Mouse (Mus musculus) embryonic facial prominence, embryonic 14.5 days (tissue): ENCODE results near the gene Irak3. TPM values are rescaled to one million over a fixed set of nuclear protein-coding genes. Genes with fewer than 3 reads are reported as not detected.
"Not testable (repeated sequence)": the region's sequence is repeated elsewhere in the genome, so short reads cannot be mapped to it uniquely, and the experiment has no call there.

Experiments
- ATAC-seq: fragments of 200-750 bp; cut with Nextera tagmentation; 2 replicates; pipeline ENCODE4 v1.8.0; 2017; ENCODE audit warnings: low read depth, moderate number of reproducible peaks, moderate TSS enrichment
- DNase-seq: peaks from one replicate; pipeline ENCODE4 v3.0.0-alpha.2; 2015; ENCODE audit warnings: low spot score
- H3K27ac ChIP-seq: fragments of 300-500 bp; sonication (generic); replicated peaks from 2 replicates; pipeline ENCODE4 v1.5.1; 2014; ENCODE audit warnings: low read depth, mild to moderate bottlenecking, low read length, moderate library complexity
- H3K27me3 ChIP-seq: fragments of 300-500 bp; sonication (generic); replicated peaks from 2 replicates; pipeline ENCODE4 v1.6.1; 2014; ENCODE audit warnings: low read length; ENCODE audit not compliant: control insufficient read depth, insufficient read depth
- H3K36me3 ChIP-seq: fragments of 300-500 bp; sonication (generic); 2 replicates; pipeline ENCODE4 v1.6.1; 2014; ENCODE audit warnings: low read length, mixed read lengths; ENCODE audit not compliant: control insufficient read depth, insufficient read depth
- H3K4me1 ChIP-seq: fragments of 300-500 bp; sonication (generic); 2 replicates; pipeline ENCODE4 v1.6.1; 2014; ENCODE audit warnings: antibody characterized with exemption, low read length; ENCODE audit not compliant: control insufficient read depth, insufficient read depth
- H3K4me2 ChIP-seq: fragments of 300-500 bp; sonication (generic); 2 replicates; pipeline ENCODE4 v1.6.1; 2014; ENCODE audit warnings: low read depth, mild to moderate bottlenecking, low read length, moderate library complexity, mixed read lengths
- H3K4me3 ChIP-seq: fragments of 300-500 bp; sonication (generic); 2 replicates; pipeline ENCODE4 v1.5.1; 2014; ENCODE audit warnings: low read depth, mild to moderate bottlenecking, low read length
- H3K9ac ChIP-seq: fragments of 300-500 bp; sonication (generic); 2 replicates; pipeline ENCODE4 v1.6.1; 2014; ENCODE audit warnings: low read depth, mild to moderate bottlenecking, low read length, moderate library complexity, mixed read lengths
- H3K9me3 ChIP-seq: fragments of 300-500 bp; sonication (generic); 2 replicates; pipeline ENCODE4 v1.6.1; 2016; ENCODE audit warnings: low read length; ENCODE audit not compliant: control insufficient read depth
- WGBS: fragments of 180-500 bp; shearing (Covaris S2); extraction: QIAGEN DNeasy Blood & Tissue Kit; methylation state at CpG from one replicate; pipeline ENCODE4 v1.1.7; 2014; 5-methylcytosine and 5-hydroxymethylcytosine counted together
- polyA plus RNA-seq: library from polyadenylated mRNA; unstranded; fragments of >200 nt; fragmentation: Nextera tagmentation; extraction: Ambion mirVana; gene quantifications from 2 replicates; pipeline ENCODE4 v1.2.1, GENCODE M21; 2014

Irak3 gene
- polyA plus RNA-seq, 1 experiment from 2014 or later = 4.2 TPM

DNA sequence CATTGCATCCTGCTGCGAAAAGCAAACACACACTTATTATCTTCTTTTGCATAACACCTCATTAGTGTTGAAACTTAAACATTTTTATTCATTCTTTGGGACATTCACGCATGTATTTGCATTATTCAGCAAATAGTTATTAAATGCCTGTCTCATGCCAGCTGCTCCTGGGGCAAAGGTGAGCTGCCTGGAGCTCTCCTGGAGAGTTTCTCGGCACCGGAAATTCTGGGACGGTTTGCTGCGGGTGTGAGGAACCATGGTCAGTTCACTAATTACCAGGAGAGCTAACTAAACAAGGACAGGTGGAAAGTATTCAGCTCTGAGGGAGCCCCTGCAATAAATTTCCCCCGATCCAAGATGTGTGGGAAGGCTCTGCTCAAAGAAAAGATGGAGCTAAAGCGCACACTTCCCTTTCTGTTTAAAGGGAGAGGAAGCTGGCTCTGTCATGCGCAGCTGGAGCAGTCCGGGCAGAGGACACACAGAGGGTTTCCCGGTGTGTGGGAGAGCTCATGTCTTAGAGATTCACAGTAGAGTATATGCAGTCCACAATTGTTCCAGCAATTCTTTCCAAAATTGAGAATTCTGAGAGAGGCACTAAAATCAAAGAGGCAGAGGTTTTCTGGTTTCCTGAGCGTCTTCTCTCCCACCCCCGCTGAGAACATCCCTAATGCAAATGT, 73.2 kb downstream of the Irak3 start:
- no peaks in the 10 kb centered on the region for H3K36me3 ChIP-seq
- H3K4me3 ChIP-seq = no peak overlapping the region
- H3K4me1 ChIP-seq = no peaks in the 10 kb centered on the region
- no peaks in the 10 kb centered on the region; the same call in 1 of the 2 replicates for H3K27me3 ChIP-seq
- no peak for DNase-seq
- WGBS = 39% methylated on average over 13 of the region's 13 CpGs
- H3K9ac ChIP-seq = no peak overlapping the region
- H3K27ac ChIP-seq = no peak overlapping the region
- ATAC-seq = no peak
- peak overlapping the region; percentile 18; the same call in 1 of the 2 replicates for H3K4me2 ChIP-seq
- no peaks in the 10 kb centered on the region for H3K9me3 ChIP-seq

DNA sequence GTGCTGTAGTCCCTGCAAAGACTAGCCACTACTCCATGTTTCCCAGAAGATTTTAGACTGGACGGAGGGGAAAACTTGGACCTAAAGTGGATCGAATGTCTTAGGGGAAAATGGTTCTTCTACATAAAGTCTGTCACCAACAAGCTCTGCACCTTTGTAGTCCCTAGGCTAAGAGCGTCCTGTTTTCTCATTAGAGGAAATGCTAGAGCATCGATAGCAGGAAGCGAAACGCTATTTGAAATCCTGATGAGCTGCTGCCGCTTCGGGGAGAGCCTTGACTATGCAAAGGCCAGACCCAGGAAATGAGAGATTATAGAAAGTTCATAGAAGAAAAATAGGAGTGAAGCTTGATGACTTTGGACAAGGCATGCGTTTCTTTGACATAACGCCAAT, 76.5 kb downstream of the Irak3 start:
- no peak for DNase-seq
- Histone ChIP-seq H3K9ac (peak overlapping the region; percentile 16; the same call in 1 of the 2 replicates), H3K9me3 (no peaks in the 10 kb centered on the region), H3K27me3 (no peaks in the 10 kb centered on the region; the same call in 1 of the 2 replicates), H3K4me2 (no peak overlapping the region), H3K27ac (no peak overlapping the region), H3K36me3 (no peaks in the 10 kb centered on the region), H3K4me3 (no peak overlapping the region), H3K4me1 (no peaks in the 10 kb centered on the region)
- whole genome bisulfite sequencing = 75% methylated on average over 10 of the region's 10 CpGs
- no peak for ATAC-seq

DNA sequence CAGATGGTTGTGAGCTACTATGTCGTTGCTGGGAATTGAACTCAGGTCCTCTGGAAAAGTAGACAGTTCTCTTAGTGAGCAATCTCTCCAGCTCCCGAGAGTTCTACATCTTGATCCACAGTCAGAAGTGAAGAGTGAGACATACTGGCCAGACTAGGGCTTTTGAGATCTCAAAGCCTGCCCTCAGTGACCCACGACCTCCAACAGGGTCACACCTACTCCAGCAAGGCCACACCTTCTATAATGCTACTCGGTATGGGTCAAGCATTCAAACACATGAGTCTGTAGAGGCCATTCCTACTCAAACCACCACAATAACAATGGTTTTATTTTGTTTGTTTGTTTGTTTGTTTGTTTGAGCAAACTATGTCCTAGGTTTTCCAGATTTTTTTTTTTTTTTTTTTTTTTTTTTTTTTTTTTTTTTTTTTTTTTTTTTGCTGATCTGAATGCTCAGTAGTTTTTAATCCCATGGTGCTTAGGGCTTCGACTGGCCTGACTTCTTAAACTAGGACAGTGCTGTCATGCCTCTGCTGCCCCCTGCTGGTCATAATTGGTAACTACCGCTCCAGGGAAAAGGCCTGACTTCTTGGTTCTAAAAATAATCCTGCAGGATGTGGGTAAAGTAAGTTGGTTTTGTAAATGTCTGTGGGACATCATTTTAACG, 77.0 kb downstream of the Irak3 start:
- peak overlapping the region; percentile 16; the same call in 1 of the 2 replicates for H3K9ac ChIP-seq
- no peaks in the 10 kb centered on the region for H3K36me3 ChIP-seq
- H3K4me2 ChIP-seq = no peak overlapping the region
- peak; percentile 53; the same call in 1 of the 2 replicates for ATAC-seq
- no peaks in the 10 kb centered on the region for H3K9me3 ChIP-seq
- 51% methylated on average over 7 of the region's 7 CpGs for WGBS
- no peak overlapping the region for H3K4me3 ChIP-seq
- no peak overlapping the region for H3K27ac ChIP-seq
- no peaks in the 10 kb centered on the region; the same call in 1 of the 2 replicates for H3K27me3 ChIP-seq
- DNase-seq = peak; percentile 90
- no peaks in the 10 kb centered on the region for H3K4me1 ChIP-seq

DNA sequence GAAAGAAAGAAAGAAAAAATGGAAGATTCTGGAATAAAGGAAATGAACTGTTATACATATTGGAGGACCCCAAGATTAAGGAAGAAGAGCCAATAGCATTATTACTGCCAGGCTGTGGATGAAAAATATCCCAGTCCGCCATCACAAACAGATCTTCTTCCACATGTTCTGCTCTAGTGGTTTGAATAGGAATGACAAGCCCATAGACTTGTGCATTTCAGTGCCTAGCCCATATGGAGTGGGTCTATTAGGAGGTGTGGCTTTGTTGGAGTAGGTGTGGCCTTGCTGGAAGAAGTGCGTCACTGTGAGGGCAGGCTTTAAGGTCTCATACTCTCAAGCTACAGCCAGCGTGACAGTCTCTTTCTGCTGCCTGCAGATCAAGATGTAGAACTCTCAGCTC, 78.2 kb downstream of the Irak3 start:
- H3K36me3 ChIP-seq = no peaks in the 10 kb centered on the region
- H3K4me3 ChIP-seq = no peak overlapping the region
- no peak overlapping the region for H3K27ac ChIP-seq
- no peak for ATAC-seq
- H3K9me3 ChIP-seq = no peaks in the 10 kb centered on the region
- H3K27me3 ChIP-seq = no peaks in the 10 kb centered on the region; the same call in 1 of the 2 replicates
- H3K4me2 ChIP-seq = no peak overlapping the region
- WGBS = 92% methylated on average over 3 of the region's 3 CpGs
- no peaks in the 10 kb centered on the region for H3K4me1 ChIP-seq
- no peak for DNase-seq
- no peak overlapping the region for H3K9ac ChIP-seq

DNA sequence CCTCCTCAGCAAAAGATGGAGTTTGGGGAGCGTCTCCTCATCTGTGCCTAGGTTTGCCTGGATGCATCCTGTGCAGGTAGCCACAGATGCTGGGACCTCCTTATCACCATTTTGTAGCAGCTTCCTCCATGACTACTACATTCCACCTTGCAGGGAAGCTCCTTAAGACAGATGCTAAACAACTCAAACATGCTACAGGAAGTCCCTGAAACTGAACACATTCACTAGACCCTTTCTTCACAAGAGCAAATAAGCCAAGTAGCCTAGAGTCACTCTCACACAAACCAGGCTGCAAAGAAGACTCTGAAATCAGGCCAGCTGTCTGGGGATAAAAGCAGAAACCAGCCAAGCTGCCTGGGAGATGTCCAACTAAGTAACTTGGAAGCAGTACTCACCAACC, 86.7 kb downstream of the Irak3 start:
- Histone ChIP-seq H3K9ac (no peak overlapping the region), H3K4me1 (peaks cover 4% of the 10 kb centered on the region; the same call in 1 of the 2 replicates), H3K4me2 (no peak overlapping the region), H3K27me3 (no peaks in the 10 kb centered on the region), H3K27ac (no peak overlapping the region), H3K36me3 (no peaks in the 10 kb centered on the region), H3K9me3 (no peaks in the 10 kb centered on the region), H3K4me3 (no peak overlapping the region)
- no peak for DNase-seq
- 97% methylated on average over 1 of the region's 1 CpGs for WGBS
- ATAC-seq = no peak

DNA sequence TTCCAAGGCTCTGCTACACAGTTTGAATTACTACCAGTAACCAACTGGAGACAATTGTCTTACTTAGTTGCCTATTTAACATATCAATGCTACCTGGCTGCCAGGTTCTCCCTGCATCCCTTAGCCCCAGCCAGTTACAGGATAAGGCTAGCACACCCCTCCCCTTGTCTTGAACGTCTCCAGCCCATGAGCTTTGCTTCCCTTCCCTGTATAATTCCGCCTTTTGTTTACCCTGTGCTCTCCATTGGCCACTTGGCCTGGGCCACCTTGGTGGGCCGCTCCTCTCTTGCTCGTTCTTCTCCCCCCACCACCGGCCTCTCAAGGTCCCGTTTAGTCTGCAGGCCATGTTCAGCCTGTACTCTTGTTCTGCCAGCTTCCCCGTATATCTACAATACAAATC, 87.4 kb downstream of the Irak3 start:
- Histone ChIP-seq H3K36me3 (no peaks in the 10 kb centered on the region), H3K9me3 (no peaks in the 10 kb centered on the region), H3K4me1 (peaks cover 4% of the 10 kb centered on the region; the same call in 1 of the 2 replicates), H3K4me3 (no peak overlapping the region), H3K9ac (no peak overlapping the region), H3K27me3 (no peaks in the 10 kb centered on the region), H3K4me2 (no peak overlapping the region), H3K27ac (no peak overlapping the region)
- ATAC-seq (no peak), DNase-seq (no peak)
- 47% methylated on average over 7 of the region's 7 CpGs for WGBS

DNA sequence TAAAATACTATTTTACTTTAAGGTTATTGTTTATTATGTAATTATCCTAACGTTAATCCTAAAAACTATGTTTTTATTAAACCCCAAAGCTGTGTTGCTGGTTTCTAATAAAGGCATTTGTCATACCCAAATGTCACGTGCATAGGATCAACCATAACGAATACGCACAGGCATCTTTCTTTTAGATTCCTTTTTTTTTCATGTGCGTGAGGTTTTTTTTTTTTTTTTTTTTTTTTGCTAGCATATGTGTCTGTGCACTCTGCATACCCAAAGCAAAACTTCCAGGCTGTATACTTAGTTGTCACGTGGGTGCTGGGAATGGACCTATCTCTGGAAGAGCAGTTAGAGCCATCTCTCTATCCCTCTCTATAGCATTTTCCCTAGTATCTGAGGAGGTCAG, 88.0 kb downstream of the Irak3 start:
- 73% methylated on average over 6 of the region's 6 CpGs for WGBS
- DNase-seq (no peak), ATAC-seq (no peak)
- H3K4me3 ChIP-seq = no peak overlapping the region
- no peaks in the 10 kb centered on the region for H3K9me3 ChIP-seq
- no peak overlapping the region for H3K4me2 ChIP-seq
- no peak overlapping the region for H3K27ac ChIP-seq
- no peaks in the 10 kb centered on the region for H3K27me3 ChIP-seq
- no peak overlapping the region for H3K9ac ChIP-seq
- no peaks in the 10 kb centered on the region for H3K36me3 ChIP-seq
- H3K4me1 ChIP-seq = peaks cover 4% of the 10 kb centered on the region; the same call in 1 of the 2 replicates

DNA sequence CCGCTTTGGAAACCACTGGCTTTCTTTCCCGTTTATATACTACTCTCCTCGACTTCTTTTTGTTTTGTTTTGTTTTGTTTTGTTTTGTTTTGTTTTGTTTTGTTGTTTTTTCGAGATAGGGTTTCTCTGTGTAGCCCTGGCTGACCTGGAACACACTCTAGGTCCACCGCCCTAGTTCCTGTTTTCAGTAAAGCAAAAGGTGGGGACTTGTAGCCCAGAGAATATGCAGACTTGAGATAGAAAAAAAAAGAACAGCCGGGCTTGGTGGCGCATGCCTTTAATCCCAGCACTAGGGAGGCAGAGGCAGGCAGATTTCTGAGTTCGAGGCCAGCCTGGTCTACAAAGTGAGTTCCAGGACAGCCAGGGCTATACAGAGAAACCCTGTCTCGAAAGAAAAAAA, 88.4 kb downstream of the Irak3 start:
- not testable (repeated sequence) for H3K9me3 ChIP-seq, H3K27me3 ChIP-seq, ATAC-seq, H3K27ac ChIP-seq, DNase-seq, H3K4me1 ChIP-seq, H3K36me3 ChIP-seq
- 66% methylated on average over 9 of the region's 9 CpGs for WGBS
- H3K9ac ChIP-seq = 0 out of 2 replicates have a peak overlapping the region, but pooled peaks have one; percentile 75
- H3K4me2 ChIP-seq = peak overlapping the region; percentile 70
- H3K4me3 ChIP-seq = peak overlapping the region; percentile 71
